Comparison of ENCODE assay signal across 8 mouse cellular contexts in genomic region chr9:119102783-119103113, GRCm38 (mm10). TPM values are rescaled to one million over a fixed set of nuclear protein-coding genes. Genes with fewer than 3 reads are reported as not detected.
DNase-seq lines count a peak whose midpoint lies in the region; ATAC-seq lines count a peak whose summit lies in the region.
"Had no signal": no experiment of that assay in that cellular context is flagged by ENCODE, and none has a peak within 500 bp of the region (broad histone marks: within the 10 kb centered on the region; RNA-seq: fewer than 3 reads in every experiment).

No protein-coding gene starts in this region.

- 2% methylated on average over 19 of the region's 19 CpGs for WGBS in forebrain, embryonic 13.5 days
- WGBS in limb, embryonic 15.5 days: 2% methylated on average over 19 of the region's 19 CpGs
- 2% methylated on average over 19 of the region's 19 CpGs for WGBS in stomach, embryonic 16.5 days

- no peak overlapping the region for H3K27ac ChIP-seq in forebrain, embryonic 13.5 days
- no peak overlapping the region for H3K27ac ChIP-seq in limb, embryonic 15.5 days
- H3K27ac ChIP-seq in stomach, embryonic 16.5 days (ENCODE audit: low read length): no peak overlapping the region

- no peaks in the 10 kb centered on the region for H3K36me3 ChIP-seq in megakaryocyte, embryonic 14.5 days (replicated peaks; ENCODE audit: low read length)
- H3K36me3 ChIP-seq in forebrain, embryonic 13.5 days (ENCODE audit: poor library complexity, severe bottlenecking): no peaks in the 10 kb centered on the region
- no peaks in the 10 kb centered on the region for H3K36me3 ChIP-seq in limb, embryonic 15.5 days
- no peaks in the 10 kb centered on the region for H3K36me3 ChIP-seq in stomach, embryonic 16.5 days (ENCODE audit: control insufficient read depth, insufficient read depth, low read length)

- DNase-seq in cerebellum, adult 8-10 months: no peak

- H3K4me1 ChIP-seq in megakaryocyte, embryonic 14.5 days: peaks cover 28% of the 10 kb centered on the region
- H3K4me1 ChIP-seq in forebrain, embryonic 13.5 days: peaks cover 20% of the 10 kb centered on the region
- peaks cover 11% of the 10 kb centered on the region for H3K4me1 ChIP-seq in limb, embryonic 15.5 days
- no peaks in the 10 kb centered on the region for H3K4me1 ChIP-seq in stomach, embryonic 16.5 days (ENCODE audit: control insufficient read depth, insufficient read depth, low read length)

- peak overlapping the region; percentile 94 for H3K4me3 ChIP-seq in megakaryocyte, embryonic 14.5 days (replicated peaks)
- H3K4me3 ChIP-seq in forebrain, embryonic 13.5 days: peak overlapping the region; percentile 62
- peak overlapping the region; percentile 65 for H3K4me3 ChIP-seq in limb, embryonic 15.5 days
- peak overlapping the region; percentile 58 for H3K4me3 ChIP-seq in stomach, embryonic 16.5 days (replicated peaks; ENCODE audit: low read length)

- H3K9me3 ChIP-seq in megakaryocyte, embryonic 14.5 days: 0 out of 2 replicates have a peak, but pooled peaks cover 4% of the 10 kb centered on the region
- H3K9me3 ChIP-seq in forebrain, embryonic 13.5 days (replicated peaks): no peaks in the 10 kb centered on the region
- no peaks in the 10 kb centered on the region for H3K9me3 ChIP-seq in limb, embryonic 15.5 days
- no peaks in the 10 kb centered on the region for H3K9me3 ChIP-seq in stomach, embryonic 16.5 days (replicated peaks; ENCODE audit: control insufficient read depth, low read length)

- H3K4me2 ChIP-seq in forebrain, embryonic 13.5 days: peak overlapping the region; percentile 84
- peak overlapping the region; percentile 92 for H3K4me2 ChIP-seq in limb, embryonic 15.5 days
- H3K4me2 ChIP-seq in stomach, embryonic 16.5 days (ENCODE audit: low read depth, low read length): peak overlapping the region; percentile 92

- ATAC-seq in megakaryocyte, adult 5-6 weeks (ENCODE audit: poor library complexity, severe bottlenecking): no peak
- ATAC-seq in forebrain, embryonic 13.5 days: no peak
- ATAC-seq in limb, embryonic 15.5 days (ENCODE audit: insufficient number of reproducible peaks, low FRiP score, low TSS enrichment, low read depth): no peak
- no peak for ATAC-seq in stomach, embryonic 16.5 days (ENCODE audit: insufficient read depth, low FRiP score)
- ATAC-seq in CD4-positive, CD25-positive, alpha-beta regulatory T cell, adult 4 months: no peak

- peaks cover 42% of the 10 kb centered on the region for H3K27me3 ChIP-seq in megakaryocyte, embryonic 14.5 days (replicated peaks)
- H3K27me3 ChIP-seq in forebrain, embryonic 13.5 days: peaks cover 20% of the 10 kb centered on the region
- 0 out of 2 replicates have a peak, but pooled peaks cover 3% of the 10 kb centered on the region for H3K27me3 ChIP-seq in limb, embryonic 15.5 days
- no peaks in the 10 kb centered on the region for H3K27me3 ChIP-seq in stomach, embryonic 16.5 days (ENCODE audit: control insufficient read depth, insufficient read depth, low read length)

- peak overlapping the region; percentile 61 for H3K9ac ChIP-seq in forebrain, embryonic 13.5 days
- H3K9ac ChIP-seq in limb, embryonic 15.5 days: peak overlapping the region; percentile 37; the same call in 1 of the 2 replicates
- peak overlapping the region; percentile 64 for H3K9ac ChIP-seq in stomach, embryonic 16.5 days (ENCODE audit: low read length)

RNA-seq across cellular contexts. Expression of gene Dlec1, which starts 0.5 kb away (rescaled TPM):
- polyA plus RNA-seq in megakaryocyte, embryonic 14.5 days (2012; ENCODE audit: insufficient read depth, low replicate concordance): not detected in 2 replicates
- not detected in 2 replicates for total RNA-seq in megakaryocyte, adult 5-6 weeks (2015)
- not detected in 2 replicates for total RNA-seq in megakaryocyte, adult 5-6 weeks (2017)
- 0.57 and 0.86 TPM in 2 replicates for polyA plus RNA-seq in forebrain, embryonic 13.5 days (2015; fragmentation: Nextera tagmentation; extraction: Ambion mirVana)
- 0.38 and 0.46 TPM in 2 replicates for polyA plus RNA-seq in limb, embryonic 15.5 days (2015; fragmentation: Nextera tagmentation; extraction: Ambion mirVana)
- 0.71 and 0.77 TPM in 2 replicates for polyA plus RNA-seq in stomach, embryonic 16.5 days (2015; fragmentation: Nextera tagmentation; extraction: Ambion mirVana)
- not detected for polyA plus RNA-seq in CD4-positive, CD25-positive, alpha-beta regulatory T cell, adult 4 months (2017; shearing (Covaris generic))

RNA-seq across cellular contexts. Expression of gene Plcd1, which starts 9.4 kb away (rescaled TPM):
- 1.5 TPM in 1 of 2 replicates, not detected in the other for polyA plus RNA-seq in megakaryocyte, embryonic 14.5 days (2012; ENCODE audit: insufficient read depth, low replicate concordance)
- total RNA-seq in megakaryocyte, adult 5-6 weeks (2015): 0.16 and 0.87 TPM in 2 replicates
- 0.26 and 0.53 TPM in 2 replicates for total RNA-seq in megakaryocyte, adult 5-6 weeks (2017)
- 8.4 and 12.2 TPM in 2 replicates for polyA plus RNA-seq in forebrain, embryonic 13.5 days (2015; fragmentation: Nextera tagmentation; extraction: Ambion mirVana)
- polyA plus RNA-seq in limb, embryonic 15.5 days (2015; fragmentation: Nextera tagmentation; extraction: Ambion mirVana): 55.5 and 57.7 TPM in 2 replicates
- polyA plus RNA-seq in stomach, embryonic 16.5 days (2015; fragmentation: Nextera tagmentation; extraction: Ambion mirVana): 75.9 and 92.4 TPM in 2 replicates
- polyA plus RNA-seq in CD4-positive, CD25-positive, alpha-beta regulatory T cell, adult 4 months (2017; shearing (Covaris generic)): 1 to 10 TPM; 1.2 to 3.5 TPM

RNA-seq across cellular contexts. Expression of gene Vill, which starts 50.2 kb away (rescaled TPM):
- 0.19 TPM in 1 of 2 replicates, not detected in the other for polyA plus RNA-seq in megakaryocyte, embryonic 14.5 days (2012; ENCODE audit: insufficient read depth, low replicate concordance)
- total RNA-seq in megakaryocyte, adult 5-6 weeks (2015): 17.0 and 22.8 TPM in 2 replicates
- 69.9 and 92.7 TPM in 2 replicates for total RNA-seq in megakaryocyte, adult 5-6 weeks (2017)
- polyA plus RNA-seq in forebrain, embryonic 13.5 days (2015; fragmentation: Nextera tagmentation; extraction: Ambion mirVana): 3.9 and 4.3 TPM in 2 replicates
- polyA plus RNA-seq in limb, embryonic 15.5 days (2015; fragmentation: Nextera tagmentation; extraction: Ambion mirVana): 19.0 and 19.7 TPM in 2 replicates
- polyA plus RNA-seq in stomach, embryonic 16.5 days (2015; fragmentation: Nextera tagmentation; extraction: Ambion mirVana): 43.0 and 52.7 TPM in 2 replicates
- 10 to 100 TPM; 19.6 to 28.1 TPM for polyA plus RNA-seq in CD4-positive, CD25-positive, alpha-beta regulatory T cell, adult 4 months (2017; shearing (Covaris generic))

RNA-seq across cellular contexts. Expression of gene Acaa1b, which starts 54.1 kb away (rescaled TPM):
- polyA plus RNA-seq in megakaryocyte, embryonic 14.5 days (2012; ENCODE audit: insufficient read depth, low replicate concordance): 1.5 TPM in 1 of 2 replicates, not detected in the other
- 0.34 and 0.78 TPM in 2 replicates for total RNA-seq in megakaryocyte, adult 5-6 weeks (2015)
- not detected in 2 replicates for total RNA-seq in megakaryocyte, adult 5-6 weeks (2017)
- polyA plus RNA-seq in forebrain, embryonic 13.5 days (2015; fragmentation: Nextera tagmentation; extraction: Ambion mirVana): 1.1 and 1.3 TPM in 2 replicates
- polyA plus RNA-seq in limb, embryonic 15.5 days (2015; fragmentation: Nextera tagmentation; extraction: Ambion mirVana): 1.7 and 2.4 TPM in 2 replicates
- 1.7 and 2.3 TPM in 2 replicates for polyA plus RNA-seq in stomach, embryonic 16.5 days (2015; fragmentation: Nextera tagmentation; extraction: Ambion mirVana)
- polyA plus RNA-seq in CD4-positive, CD25-positive, alpha-beta regulatory T cell, adult 4 months (2017; shearing (Covaris generic)): not detected

RNA-seq across cellular contexts. Expression of gene Gm47289, which starts 56.2 kb away (rescaled TPM):
- polyA plus RNA-seq in megakaryocyte, embryonic 14.5 days (2012; ENCODE audit: insufficient read depth, low replicate concordance): not detected in 2 replicates
- total RNA-seq in megakaryocyte, adult 5-6 weeks (2015): not detected in 2 replicates
- total RNA-seq in megakaryocyte, adult 5-6 weeks (2017): not detected in 2 replicates
- polyA plus RNA-seq in forebrain, embryonic 13.5 days (2015; fragmentation: Nextera tagmentation; extraction: Ambion mirVana): not detected in 2 replicates
- not detected in 2 replicates for polyA plus RNA-seq in limb, embryonic 15.5 days (2015; fragmentation: Nextera tagmentation; extraction: Ambion mirVana)
- not detected in 2 replicates for polyA plus RNA-seq in stomach, embryonic 16.5 days (2015; fragmentation: Nextera tagmentation; extraction: Ambion mirVana)
- polyA plus RNA-seq in CD4-positive, CD25-positive, alpha-beta regulatory T cell, adult 4 months (2017; shearing (Covaris generic)): not detected
- polyA plus RNA-seq: brain, embryonic 14.5 days had no signal
